Mouse (Mus musculus) thymus, adult 18-20 months (tissue): ENCODE results near the gene Nnat.

ENCODE experiments used
- DNase-seq, 2 experiments: peaks; one replicate each; pipeline ENCODE4 v3.0.0; 2022; ENCODE audit warnings: mixed read lengths in 2 of 2

Gene Nnat

DNA sequence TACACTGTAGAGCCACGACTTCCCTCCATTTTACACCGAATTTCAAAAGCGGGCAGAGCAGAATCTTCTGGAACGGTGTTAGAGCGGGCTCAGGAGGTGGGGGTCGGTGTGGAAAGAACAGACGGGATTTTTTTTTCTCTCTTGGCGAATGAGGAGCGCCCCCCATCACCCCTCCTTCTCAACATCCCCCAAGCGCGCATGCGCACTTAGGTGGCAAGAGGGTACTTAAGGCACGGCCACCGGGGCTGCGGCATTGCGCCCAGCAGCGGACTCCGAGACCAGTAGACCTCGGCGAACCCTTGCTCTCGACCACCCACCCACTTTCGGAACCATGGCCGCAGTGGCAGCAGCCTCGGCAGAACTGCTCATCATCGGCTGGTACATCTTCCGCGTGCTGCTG lies at the start of gene Nnat:
TSS of gene Nnat (plus strand) at position 221 of the 400 bp plus-strand sequence.
- DNase-seq: no peak

DNA sequence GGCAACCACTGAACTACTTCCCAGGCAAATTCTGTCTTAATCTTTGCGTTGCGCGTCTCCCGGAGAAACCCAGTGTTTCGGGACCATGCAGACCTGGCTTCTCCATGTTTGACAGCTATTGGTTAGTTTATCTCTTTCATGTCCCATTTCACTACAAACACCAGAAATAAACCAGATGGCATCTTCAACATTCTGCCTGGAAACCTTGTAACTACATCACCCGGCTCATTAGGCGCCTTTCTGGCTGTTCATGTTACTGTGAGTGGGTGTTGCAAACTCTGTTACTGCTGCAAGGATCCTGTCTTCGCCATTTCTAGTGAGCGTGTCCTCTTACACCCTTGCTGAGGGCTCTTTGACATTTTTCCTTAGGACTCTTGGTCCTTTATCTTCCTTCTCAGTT lies 47.0 kb upstream of the Nnat start:
- no peak for DNase-seq

DNA sequence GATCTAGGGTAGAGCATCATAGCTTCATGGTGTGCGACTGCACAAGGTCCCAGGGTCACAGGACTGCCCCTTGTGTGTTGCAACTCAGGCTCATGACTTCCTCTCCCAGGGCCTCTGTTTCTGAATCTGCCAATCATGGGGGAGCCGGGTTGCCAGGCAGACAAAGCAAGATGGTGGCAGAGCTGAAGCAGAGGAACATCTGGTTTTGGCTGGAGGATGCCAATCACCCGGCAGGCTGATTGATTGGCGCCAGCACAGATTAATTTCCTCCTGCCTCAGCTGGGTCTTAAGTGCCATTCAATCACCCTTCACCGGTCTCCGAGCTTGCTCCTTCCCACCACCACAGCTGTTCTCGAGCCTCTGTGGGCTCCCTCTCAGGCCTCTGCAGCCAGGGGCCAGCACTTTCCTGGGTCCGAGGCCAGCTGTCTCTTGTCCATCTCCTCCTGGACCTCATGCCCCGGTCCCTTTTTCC lies 46.1 kb upstream of the Nnat start:
- DNase-seq: no peak

DNA sequence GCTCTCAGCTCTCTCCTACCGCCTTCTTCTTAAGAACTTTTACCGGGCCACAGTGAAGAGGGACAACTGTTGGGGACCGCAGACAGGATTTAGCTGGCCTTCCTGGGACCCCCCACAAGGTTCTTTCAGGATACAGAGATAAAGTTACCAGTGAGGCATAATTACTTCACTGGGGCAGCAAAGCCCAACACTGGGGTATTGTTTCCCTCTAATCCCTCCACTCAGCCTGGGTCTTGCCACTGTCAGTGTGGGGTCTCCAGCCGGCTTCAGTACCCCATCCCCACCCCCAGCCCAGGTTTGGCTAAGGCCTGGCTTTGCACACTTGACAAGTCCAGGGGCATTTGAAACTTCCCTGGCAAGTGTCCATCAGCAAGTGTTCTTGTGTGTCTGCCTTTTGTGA lies 45.5 kb upstream of the Nnat start:
- DNase-seq: no peak

DNA sequence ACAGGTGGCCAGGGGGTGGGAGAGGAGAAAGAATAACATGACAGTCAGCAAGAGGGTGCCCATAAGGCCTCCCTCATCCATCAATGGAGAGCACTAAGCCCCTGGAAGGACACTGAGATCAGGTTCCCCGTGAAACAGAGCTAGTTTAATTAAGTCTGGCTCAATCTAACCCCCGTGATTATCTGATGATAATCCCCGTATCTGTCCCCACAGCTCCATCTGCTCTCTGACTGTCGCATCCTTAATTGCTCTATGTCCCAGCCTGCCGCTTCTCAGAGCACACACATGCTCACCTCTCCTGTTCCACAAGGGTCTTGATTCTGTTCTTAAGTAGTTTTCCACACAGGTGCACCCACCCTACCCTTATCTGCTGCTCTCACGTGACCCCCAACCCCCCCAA lies 42.4 kb upstream of the Nnat start:
- no peak for DNase-seq

DNA sequence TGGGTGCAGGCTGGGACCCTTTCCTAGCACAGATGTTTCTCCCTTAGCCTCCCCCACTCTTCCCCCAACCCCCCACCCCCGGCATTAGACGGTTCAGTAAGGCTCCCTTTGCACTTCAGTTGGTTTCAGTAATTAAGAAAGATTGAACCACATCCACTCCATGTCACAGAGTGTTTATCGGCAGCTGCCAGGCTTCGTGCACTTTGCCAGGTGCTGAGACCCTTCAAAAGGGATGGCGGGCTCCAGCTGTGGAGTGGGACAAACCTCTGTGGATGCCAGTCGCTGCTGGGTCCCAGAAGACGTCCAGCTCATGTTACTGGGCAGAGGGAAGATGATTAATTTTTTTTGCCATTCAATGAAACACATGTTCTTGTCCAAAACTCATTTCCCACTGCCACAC lies 41.4 kb upstream of the Nnat start:
- no peak for DNase-seq

DNA sequence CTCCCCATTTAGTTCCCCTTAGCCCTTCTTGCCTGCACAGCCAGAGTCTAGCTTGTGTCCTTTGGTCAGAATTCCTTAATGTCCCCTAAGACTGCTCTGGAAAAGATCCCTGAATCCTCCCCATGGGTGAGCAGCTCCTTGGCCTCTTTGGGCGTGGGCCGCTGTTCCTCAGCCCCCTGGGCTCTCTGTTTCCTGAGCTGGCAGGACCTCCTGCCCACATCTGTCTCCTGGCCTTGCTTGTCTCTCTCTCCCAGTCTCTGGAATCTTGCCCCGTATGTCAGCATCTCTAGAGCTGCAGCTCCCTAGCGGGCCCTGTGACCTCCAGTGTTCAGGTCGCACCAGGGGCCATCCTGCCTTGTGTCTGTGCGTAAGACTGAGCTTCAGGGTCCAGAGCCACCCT lies 40.4 kb upstream of the Nnat start:
- no peak for DNase-seq

DNA sequence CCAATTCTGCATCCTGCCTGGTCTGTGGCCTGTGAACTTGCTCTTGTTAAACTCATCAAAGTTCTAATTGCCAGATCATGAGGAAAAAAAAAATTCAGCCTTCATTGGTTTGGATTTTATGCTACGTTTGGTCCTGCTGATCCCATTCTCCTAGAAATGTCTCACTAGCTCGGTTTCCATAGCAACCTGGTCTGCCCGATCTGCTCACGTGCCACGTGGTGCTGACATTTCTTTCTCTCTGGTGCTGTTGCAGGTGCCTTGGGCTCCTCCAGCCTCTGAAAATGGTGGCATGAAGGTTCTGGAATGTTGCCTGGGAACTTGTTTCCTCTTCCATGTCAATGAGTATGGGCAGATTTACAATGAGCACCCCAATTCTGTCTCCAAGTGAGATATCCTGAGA lies 39.4 kb upstream of the Nnat start:
- DNase-seq: no peak

DNA sequence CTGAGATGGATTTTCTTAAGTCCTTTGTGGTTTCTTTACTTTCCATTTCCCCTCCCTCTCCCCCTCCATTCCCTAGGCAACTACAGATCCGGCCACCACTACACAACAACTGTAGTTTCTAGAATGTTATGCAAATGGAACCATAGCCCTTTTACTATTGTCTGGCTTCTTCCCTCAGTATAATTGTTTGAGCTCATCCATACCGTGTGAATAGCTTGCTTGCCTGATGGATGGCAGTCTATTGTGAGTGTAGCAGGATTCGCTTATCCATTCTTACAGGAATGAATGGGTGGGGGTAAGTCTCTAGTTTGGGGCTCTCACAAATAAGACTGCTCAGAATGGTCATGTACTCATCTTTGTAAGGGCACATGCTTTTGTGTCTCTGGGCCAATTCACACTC lies 37.3 kb upstream of the Nnat start:
- DNase-seq: no peak

DNA sequence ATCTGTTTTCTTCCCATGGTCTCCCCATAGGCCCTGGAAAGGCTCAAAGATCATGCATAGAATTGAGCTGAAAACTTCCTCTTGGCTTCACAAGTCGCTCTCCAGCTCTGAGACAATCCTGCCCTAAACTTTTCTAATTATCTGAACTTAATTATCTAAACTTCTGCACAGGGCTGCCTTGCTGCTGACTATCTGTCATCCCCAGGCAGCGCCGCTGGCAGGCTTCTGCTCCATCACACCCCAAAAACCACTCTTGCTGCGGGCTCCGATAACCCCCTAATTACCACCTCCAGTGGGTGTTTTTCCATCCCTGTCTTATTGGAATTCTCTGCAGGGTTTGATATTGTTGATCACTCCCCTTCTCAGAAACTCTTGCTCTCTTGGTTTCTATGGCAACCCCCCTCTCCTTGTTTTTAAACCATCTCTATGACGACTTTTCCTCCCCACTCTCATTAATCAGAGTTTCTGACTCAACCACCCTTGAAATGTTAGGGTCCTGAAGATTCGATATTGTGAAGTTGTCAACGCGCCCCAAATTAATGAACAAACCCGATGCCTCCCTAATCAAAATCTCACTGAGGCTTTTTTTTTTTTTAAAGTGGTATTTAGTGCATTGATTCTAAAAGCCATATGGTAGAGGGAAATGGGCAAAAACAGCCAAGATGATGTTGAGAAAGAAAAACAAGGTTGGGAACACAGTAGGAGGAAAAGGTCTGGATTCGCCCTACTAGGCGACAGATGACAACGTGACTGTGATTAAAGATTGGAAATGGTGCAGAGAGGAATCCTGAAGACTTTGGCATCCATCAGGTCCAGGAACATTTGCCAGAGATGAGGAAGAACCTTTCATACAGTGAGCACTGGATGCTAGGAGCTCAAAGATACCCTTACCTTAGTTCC lies 29.6 kb upstream of the Nnat start:
- DNase-seq: no peak

DNA sequence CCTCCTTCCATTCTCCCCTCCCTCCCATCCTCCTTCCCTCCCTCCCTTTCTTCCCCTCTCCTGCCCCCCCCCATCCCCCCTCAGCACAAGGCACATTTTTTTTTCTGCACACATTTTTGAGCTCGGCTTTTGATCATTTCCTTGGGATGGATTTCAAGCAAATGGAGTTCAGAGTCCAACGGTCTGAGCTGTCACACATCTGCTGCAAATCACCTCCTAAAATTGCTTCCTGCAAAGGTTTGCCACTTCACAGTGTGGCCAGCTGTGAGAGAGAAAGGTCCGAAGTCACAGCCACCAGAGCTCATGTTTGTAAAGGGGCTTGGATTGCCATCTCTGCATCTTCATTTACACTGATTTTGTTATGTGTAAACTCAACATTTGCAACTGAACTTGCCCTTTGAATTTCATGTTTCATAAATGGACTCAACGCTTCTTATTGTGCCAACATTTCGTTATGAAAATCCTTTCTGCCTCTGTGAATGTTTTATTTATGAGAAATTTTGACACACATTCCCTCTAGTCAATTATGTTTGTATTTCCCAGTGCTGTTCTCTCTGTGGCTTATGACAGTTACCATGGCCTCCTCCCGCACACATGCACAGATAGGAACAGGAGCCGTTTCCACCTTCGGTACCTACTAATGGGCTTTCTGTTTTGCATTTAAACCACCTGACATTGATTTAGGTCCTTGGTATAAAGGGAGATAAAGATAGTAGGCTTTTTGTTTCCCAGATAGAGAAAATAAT lies 28.0 kb upstream of the Nnat start:
- DNase-seq: no peak

DNA sequence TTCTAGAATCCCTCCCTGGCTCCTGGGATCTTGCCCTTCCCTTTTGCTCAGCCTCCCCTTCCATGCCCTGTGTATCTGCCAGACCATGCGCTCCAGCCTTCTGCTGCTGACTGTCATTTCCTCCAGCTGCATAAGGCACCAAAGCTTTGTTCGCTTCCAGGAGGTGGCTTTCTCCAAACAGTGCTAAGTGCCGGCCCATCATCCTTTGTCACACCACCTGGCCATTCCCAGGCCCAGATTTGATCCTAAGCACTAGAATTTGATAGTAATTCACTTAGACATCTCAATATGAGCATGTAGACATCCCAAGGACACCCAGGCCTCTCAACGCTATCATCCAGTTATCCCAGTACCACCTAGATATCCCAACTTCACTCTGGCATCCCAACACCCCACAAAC lies 25.7 kb upstream of the Nnat start:
- DNase-seq: no peak

DNA sequence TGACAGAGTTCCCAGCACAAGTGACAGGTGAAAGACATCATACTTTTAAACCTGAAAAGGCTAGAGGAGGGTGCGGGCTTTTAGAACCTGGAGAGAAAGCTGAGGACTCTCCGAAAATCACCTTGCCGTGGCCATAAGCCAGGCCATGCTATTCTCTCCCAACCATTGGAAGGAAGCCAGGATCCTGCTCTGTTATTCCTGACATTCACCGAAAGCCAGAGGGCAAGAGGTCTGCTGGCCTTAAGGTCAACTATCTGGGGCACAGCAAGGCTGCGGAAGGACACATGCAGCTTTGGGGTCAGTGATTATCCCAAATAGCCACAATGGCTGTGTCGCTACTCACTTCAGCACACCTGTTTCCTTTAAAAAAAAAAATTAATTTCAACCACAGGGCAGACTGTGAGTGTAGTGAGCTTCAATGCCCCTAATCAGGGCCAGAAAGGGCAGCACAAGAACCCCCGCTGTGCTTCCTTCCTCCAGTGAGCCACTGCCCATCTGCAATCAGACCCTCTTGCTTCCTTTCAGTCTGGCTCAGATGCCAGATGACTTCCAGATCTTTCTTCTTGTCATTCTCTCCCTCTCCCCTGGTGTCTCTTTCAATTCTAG lies 23.3 kb upstream of the Nnat start:
- no peak for DNase-seq

DNA sequence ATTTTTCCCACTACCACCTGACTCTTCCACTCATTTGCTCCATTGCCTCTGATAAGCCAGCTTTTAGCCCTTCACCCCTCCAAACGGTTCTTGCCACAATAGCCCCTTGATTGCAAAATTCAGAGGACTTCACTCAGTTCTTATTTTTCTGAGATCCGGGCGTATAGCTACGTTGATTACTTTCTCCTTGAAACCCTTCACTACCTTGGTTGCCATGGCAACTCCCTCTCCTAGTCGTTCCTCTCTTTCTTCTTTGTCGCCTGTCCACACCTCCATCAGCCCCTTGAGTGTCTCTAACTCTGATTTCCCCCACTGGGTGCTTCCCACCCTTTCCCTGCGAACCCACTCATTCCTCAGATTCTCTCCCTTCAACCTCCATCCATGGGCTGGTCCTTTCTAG lies 22.8 kb upstream of the Nnat start:
- DNase-seq: no peak

DNA sequence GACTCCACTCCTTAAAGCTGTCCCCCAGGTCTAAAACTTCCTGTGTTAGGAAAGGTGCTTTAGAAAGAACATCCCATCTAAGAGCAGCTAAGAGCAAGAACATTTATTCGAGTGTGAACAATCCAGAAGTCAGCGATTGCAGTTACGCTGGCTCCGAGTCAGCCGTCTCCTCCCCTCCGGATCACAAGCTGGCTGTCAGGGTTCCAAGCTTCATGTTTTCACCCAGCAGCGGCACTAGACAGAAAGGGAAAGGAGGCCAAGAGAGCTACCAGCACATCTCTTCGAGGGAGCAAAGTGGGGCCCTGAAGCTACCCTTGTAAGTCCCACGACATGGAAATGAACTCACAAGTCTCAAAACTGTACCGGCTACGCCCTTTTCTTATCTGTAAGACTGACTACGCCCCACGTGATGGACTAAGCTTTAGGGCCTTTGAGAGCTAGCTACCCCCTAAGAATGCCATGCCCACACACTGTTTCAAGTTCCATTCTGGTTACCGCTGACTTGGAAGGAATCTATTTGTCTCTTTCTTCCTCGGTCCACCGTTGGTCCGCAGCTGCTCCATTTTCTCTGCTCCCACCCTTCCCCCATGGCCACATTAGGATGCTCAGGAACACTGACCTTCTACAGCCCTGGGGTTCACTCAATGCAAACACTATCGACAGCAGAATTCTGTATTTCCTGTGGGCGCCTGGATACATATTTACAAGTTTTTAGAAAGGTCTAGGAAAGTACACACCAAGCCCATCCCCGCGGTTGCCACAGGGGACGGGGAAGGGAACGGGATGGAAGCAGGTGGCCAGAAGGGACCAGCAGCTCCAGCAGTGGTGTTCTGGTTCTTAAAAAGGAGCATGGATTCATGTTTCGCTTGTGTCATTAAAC lies 19.6 kb upstream of the Nnat start:
- DNase-seq: no peak

DNA sequence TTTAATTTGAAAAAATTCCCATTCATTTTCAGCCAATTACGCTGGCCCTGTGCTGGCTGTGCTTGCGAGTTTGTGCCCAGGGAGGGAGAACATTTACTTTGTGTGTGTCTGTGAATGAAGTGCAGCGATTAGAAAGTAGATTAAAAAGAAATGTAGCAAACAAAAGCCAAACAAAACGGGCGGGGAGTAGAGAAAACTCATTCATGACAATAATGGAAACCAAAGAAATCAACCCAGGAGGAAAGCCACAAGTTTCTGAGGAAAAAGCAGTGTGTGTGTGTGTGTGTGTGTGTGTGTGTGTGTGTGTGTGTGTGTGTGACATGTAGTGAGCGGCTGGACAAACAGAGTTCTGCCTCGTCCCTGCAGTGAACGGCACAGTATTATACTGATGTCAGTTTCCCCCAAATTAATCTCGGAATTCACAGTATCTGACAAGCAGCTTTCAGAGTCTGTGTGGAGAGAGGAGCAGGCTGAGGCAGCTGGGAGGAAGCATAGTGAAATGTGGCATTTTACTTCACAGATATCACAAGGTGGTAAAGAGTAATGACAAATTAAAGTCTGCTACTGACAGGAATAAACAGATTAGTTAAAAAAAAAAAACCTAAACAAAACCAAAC lies 18.8 kb upstream of the Nnat start:
- DNase-seq: no peak

DNA sequence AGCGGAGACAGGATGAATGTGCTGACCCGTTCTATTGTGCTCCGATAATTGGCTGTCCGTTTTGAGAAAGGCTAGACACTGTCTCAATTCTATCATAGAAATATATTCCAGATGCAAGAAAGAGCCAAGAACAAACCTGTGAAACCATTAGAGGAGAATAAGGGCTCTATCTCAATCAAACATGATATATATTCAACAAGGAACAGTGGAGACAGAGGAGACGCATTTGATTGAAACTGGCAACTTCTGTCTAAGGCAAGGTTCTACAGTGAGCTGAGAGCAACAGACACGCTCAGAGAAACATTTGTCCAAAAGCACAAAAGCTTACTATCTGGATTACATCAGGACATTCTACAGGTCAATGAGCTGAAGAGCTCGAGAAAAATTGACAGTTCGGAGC lies 18.2 kb upstream of the Nnat start:
- no peak for DNase-seq

DNA sequence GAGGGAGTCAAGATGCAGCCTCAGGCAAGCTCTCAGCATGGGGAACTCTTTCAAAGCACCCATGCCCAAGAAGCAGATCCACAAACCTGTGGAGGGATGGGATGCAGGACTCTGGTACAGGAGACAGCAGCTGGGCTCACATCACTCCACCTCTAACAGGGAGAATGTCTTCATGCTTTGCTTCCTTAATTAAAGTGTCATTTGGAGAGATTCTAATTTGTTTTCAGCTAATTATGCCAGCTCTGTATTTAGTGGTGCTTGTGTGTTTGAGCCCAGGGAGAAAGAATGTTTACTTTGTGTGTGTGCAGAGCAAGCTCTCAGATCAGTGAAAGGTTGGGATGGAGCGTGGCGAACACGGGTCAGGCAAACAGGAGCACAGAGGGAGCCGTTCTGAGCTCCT lies 17.5 kb upstream of the Nnat start:
- DNase-seq: no peak

DNA sequence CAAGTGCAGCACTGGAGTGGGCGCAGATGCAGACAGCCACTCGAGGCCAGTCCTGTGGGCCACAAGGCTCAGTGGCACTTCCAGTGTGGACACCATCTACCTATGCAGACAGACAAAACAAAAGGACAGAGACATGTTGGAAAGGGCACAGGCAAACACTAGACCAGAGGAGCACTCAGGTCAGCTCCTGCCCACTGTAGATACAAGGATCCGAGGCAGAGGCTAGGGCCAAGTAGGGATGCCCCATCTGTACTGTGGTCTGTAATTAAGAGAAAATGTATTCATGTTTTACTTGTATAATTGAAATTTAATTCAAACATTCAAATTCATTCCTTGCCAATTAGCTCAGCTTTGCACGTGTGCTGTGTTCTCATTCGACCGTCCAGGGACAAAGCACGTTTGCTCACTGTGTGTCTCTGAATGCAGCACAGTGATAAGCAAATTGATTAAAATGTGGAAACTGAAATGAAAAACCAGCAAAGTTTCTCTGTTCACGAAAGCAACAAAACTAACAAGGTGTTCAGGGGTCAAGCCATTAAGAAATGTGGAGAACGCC lies 15.5 kb upstream of the Nnat start:
- no peak for DNase-seq

DNA sequence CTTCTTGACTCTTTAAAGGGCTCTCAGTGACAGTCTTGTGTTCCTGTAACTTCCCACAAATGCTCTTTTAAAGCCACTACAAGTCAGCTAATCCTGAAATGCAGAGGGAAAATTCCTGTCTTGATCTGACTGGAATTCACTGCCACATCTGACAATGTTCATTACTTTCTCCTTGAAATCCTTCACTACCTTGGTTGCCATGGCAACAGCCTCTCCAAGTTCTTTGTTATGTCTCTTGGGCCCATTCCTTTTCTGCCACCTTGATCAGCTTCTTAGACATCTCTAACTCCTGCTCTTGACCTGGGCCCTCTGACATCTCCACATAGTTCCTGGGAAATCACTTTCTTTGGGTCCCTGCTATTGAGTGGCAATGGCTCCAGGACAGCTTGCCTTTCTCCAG lies 13.2 kb upstream of the Nnat start:
- DNase-seq: no peak

DNA sequence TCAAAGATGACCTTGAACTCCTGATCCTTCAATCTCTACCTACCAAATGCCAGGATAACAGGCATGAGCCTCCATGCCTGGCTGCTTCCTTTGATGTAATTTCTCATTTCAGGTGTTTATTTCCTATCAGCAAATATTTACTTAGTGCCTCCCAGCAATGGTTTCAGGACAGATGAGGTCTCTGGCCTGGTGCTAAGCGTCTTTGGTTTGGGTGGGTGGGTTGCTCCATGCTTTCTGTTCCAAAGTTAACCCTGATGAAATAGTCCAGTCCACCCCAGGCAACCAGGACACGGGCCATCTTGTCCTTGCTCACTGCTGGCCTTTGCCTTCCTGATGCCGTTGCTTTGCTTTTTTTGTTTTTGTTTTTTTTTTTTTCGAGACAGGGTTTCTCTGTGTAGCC lies 9.6 kb upstream of the Nnat start:
- no peak for DNase-seq
